Mouse (Mus musculus): ENCODE data around the gene Wfdc15a.
"Not testable (repeated sequence)": the region's sequence is repeated elsewhere in the genome, so short reads cannot be mapped to it uniquely, and the experiment has no call there.

The Wfdc15a gene

DNA sequence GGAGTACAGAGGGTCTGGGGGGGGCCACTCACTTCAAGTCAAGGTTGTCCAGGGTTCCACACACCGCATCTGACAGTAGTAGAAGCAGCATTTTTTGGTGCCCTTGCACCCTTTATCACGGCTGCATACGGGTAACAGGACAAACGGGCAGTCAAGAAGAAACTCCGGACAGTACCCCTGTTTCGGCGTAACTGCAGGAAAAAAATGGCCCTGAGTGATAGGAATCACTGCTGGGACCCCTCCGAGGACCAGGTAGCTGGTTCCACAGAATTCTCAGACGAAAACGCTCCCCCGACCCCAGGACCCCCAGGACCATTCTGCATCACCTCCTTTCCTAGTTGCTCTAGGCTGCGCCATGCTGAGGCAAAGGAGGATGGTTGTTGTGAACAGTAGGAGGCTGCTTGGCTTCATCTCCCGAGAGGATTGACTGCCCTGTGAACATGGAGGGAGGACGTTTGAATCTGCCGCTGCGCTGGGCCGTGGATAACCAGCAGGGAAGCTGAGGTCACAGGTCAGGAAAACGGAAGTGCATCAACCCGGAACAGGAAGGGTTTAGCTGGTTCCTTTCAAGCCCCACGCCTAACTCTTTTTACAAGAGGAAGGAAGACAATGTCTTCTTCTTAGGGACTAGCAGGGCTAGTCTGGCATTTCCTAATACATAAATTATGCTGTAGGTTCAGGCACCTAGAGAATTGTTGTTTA lies at the start of gene Wfdc15a:
Wfdc15a (minus strand) TSS at position 505 of the 702 bp plus-strand sequence.
- DNase-seq: no peak

DNA sequence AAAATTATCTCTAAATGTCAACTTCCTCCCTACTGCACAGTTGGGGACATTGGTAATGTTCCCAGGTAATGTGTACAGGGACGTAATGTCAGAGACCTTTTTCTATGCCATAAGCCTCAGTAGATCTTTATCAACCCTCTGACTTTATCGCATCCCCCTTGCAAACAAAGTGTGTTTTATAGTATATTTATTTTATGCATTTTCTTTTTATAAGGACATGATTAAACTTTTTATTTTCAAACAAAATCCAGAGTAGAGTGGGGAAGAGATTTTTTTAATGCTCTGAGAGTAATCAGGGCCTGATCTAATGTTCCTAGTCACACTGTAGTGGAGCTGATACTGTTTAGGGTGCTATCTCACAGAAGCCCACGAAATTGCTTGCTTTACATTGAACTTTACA lies 38.4 kb upstream of the Wfdc15a start, which contains the start of gene Svs2:
Svs2 (minus strand) TSS at position 101 of the 400 bp plus-strand sequence.
- no peak for DNase-seq

GRCm38 (mm10) chr2:164232671-164233070 lies 32.7 kb upstream of the Wfdc15a start:
- no peak for DNase-seq

GRCm38 (mm10) chr2:164228361-164229070 lies 28.6 kb upstream of the Wfdc15a start:
- DNase-seq: no peak

DNA sequence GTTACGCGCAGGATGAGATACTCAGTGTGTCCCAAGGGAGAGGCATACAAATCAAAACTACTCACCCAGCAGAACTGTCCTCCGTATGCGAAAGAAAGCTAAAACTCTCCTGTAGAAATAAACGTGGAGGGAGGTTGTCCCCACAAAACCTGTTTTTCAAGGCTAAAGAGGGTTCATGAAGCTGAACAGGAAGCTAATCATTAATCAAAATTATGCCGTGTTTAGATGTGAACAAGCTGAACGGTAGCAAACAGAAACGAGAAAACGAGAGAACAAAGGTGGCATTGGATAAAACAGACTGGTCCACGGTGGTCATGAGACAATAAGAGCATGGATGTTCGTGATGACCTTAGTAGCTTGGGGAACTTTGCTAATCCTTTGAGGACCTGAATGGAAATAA lies 21.6 kb upstream of the Wfdc15a start, which contains the start of gene Wfdc15b:
Wfdc15b (minus strand) TSS at position 139 of the 400 bp plus-strand sequence.
- no peak for DNase-seq

DNA sequence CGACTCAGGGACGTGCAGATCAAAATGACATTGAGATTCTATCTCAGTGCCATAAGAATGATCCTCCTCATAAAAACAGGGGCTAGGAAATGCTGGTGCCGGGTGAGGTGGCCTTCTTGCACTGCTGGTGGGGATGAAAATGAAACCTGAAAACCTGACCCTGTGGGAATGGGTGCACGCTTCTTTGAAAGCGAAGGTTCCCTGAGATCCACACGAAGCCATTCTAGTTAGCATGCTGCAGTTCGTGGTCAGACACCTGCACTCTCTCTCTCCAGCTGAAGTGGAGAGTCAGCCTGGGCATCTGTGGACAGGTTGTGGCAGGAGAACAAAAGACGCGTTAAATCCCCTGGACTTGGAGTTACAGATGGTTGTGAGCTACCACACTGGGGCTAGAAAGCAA lies 19.4 kb upstream of the Wfdc15a start:
- DNase-seq: no peak

DNA sequence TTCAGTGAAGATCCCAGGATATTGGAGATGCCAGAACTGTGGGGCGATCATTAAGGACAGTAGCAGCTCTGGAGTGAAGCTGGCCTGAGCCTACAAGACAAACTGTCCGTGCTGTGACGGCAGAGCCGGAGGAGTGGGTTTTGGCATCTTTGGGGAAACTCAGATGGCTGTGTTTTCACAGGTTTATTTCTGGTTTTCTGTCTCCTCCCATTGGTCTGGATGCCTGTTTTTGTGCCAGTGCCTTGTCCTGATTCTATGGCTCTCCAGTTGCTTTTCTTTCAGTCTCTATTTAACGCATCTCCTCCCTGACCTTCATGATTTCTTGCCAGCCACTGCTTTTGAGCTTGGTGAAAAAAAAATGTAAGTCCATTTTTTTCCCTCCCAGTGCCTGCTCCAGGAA lies 12.8 kb upstream of the Wfdc15a start:
- no peak for DNase-seq

DNA sequence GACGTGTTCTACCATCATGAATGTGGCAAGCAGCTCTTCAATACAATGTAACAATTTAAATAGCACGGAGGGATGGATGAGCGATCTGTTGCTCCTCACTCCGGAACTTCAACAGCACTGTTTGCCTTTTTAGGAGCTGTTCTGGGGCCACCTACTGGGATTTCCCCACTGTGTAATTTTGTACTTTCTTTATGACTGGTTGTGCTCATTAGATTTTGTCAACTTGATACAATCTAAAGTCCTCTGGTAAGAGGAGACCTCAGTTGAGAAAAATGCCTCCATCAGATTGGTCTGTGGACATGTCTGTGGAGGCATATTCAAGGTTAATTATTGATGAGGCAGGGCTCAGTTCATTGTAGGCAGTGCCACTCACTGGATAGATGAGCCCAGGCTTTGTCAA lies 11.0 kb upstream of the Wfdc15a start:
- no peak for DNase-seq

GRCm38 (mm10) chr2:164206676-164207075 lies 6.7 kb upstream of the Wfdc15a start:
- DNase-seq: peak; percentile 61

- not testable (repeated sequence) for DNase-seq
Observed at GRCm38 (mm10) chr2:164206011-164206410, 6.1 kb upstream of the Wfdc15a start.

DNA sequence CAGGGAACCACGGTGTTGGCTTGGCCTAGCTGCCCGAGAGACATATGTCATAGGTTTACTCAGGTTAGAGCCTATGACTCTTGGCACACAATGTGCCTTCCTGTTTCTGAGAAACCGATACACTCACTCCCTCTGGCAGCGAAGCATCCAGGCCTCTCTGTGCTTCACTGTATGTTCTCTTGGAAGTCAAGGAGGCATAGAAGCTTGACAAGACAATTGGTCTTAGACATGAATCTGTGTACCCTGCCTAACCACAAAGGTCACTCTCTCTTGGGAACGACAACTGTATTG lies 3.3 kb downstream of the Wfdc15a start:
- DNase-seq: no peak

DNA sequence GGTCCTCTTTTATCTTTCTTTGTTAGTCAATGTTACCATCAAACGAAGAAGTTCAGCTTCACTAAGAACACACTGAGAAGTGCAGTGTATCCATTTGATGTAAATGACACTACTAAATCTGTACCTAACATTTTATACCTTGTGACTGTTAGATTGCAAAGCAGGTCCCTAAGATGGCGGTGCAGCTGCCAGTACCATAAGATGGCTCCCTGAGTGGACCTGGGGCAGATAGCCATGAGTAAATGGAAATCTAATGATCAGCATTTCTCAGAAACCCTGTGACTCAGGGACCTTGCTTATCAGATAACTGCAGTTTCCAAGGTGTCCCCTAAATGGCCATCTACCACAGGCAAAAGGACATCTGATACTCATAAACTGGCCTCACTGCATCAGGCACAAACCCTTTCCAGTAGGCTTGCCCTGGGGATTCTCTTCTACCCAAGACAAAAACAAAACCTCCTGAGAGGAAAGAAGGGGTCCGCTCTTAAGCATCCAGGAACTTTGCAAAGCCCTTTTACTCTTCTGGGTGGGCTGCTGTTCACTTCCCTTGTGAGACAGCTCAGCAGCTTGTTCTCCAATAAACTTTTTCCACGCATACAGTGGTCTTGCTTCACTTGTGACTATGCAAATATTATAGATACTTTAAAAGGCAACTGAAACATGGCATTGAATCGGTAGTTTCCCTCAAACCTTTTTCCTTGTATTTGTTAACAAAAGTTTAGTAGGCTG lies 3.8 kb downstream of the Wfdc15a start:
- DNase-seq: no peak

GRCm38 (mm10) chr2:164194959-164195630 lies 4.8 kb downstream of the Wfdc15a start:
- DNase-seq: no peak

- no peak for DNase-seq
Observed at GRCm38 (mm10) chr2:164192279-164192678, 7.7 kb downstream of the Wfdc15a start.

GRCm38 (mm10) chr2:164190576-164190975 lies 9.4 kb downstream of the Wfdc15a start, which contains the start of gene Wfdc12:
Gene Wfdc12, minus strand, starts transcription at chr2:164190608.
- no peak for DNase-seq

DNA sequence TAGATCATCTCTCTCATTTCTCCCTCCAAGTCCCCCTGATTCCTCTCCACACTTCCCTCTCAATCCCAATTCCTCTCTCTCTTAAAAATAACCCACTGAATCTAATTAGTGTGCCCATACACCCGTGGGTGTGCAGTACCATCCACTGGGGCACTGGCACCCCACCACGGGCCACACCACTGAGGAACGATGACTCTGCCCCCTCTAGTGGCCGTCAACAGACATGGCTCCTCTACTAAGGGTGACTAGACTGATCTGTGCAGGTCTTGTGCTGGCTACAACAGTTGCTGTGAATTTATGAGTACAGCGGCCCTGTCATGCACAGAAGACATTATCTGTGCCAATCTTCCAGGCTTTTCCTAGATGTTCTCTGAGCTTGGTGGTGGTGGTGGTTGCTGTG lies 11.2 kb downstream of the Wfdc15a start:
- DNase-seq: no peak

GRCm38 (mm10) chr2:164184145-164184719 lies 15.7 kb downstream of the Wfdc15a start:
- no peak for DNase-seq

- DNase-seq: no peak
Observed at GRCm38 (mm10) chr2:164183340-164183739, 16.6 kb downstream of the Wfdc15a start.

DNA sequence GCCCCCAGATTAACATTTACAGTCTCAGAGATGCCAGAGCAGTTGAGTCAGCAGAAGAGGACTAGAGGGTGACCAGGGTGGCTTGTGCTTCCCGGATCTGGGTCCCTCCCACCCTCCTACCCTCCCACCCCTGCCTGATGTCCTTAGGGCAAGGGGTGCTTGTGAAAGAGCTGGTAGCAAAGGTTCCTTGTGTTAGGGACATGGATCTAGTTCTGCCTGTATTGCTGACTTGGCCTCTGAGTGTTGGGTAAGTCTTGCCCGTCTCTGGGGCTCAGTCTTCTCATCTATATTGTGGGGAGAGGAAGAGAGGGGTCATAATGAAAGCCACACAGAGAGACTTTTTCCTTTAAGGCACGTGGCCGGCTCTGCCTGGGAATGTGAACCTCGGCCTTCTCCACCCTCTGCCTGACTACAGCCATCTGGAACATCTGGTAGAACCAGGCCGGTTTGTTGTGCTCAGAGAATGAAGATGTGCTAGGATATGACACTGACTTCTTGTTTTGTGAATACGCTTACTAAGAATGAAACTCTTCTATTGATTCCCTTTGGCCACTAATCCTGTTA lies 17.2 kb downstream of the Wfdc15a start, which contains the start of gene Wfdc5:
Wfdc5 (minus strand) TSS at position 51 of the 564 bp plus-strand sequence.
- DNase-seq: no peak

- DNase-seq: no peak
Observed at GRCm38 (mm10) chr2:164180770-164181169, 19.2 kb downstream of the Wfdc15a start.

DNA sequence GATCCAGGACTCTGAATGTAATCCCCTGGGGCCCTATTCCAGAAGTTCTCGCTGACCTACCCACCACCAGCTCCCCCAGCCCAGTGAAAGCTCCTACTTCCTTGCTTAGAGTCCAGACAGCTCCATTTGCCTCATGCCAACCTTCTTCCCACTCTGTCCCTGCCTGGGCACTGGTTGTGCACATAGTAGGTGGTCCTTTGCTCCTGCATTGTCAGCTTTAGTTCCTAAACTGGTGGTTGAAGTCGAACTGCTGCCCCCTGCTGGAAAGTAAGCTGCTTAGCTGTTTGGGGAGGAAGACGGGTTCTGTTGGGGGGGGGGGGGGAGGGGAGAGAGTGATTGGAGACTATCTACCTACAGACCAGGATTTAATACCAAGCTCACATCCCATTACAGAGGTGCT lies 19.8 kb downstream of the Wfdc15a start:
- no peak for DNase-seq

DNA sequence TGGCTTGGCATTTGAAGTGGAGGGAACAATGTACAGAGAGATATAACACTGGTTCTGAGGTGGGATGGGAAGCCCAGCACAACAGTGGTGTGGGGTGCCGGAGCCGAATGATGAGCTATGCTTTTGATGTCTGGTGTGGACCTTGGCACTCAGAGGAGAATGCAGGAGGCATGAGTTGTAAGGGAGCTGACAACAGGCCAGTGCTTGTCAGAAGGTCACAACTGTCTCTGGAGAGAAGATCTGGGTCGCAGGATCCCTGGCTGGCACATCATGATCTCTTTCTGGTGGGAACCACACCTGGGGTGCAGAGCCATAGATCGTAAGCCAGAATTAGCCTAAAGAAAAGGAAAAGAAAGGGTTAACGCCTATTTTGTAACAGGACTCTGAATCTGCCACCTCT lies 22.1 kb downstream of the Wfdc15a start:
- no peak for DNase-seq

Measured in cerebellum, adult 11 months (tissue).